Mouse (Mus musculus) hindbrain, embryonic 10.5 days (tissue): Measurements from ENCODE around the gene Ado. TPM values are rescaled to one million over a fixed set of nuclear protein-coding genes. Genes with fewer than 3 reads are reported as not detected.

ENCODE experiments used
- DNase-seq: peaks from one replicate; pipeline ENCODE4 v3.0.0-alpha.2; 2017; ENCODE audit warnings: low spot score
- H3K27ac ChIP-seq: fragments of 300-500 bp; sonication (generic); 2 replicates; pipeline ENCODE4 v1.5.1; 2016; ENCODE audit warnings: mild to moderate bottlenecking, moderate library complexity
- H3K27me3 ChIP-seq: fragments of 300-500 bp; sonication (generic); 2 replicates; pipeline ENCODE4 v1.6.1; 2016; ENCODE audit warnings: mild to moderate bottlenecking; ENCODE audit not compliant: poor library complexity, insufficient read depth, severe bottlenecking
- H3K36me3 ChIP-seq: fragments of 300-500 bp; sonication (generic); 2 replicates; pipeline ENCODE4 v1.6.1; 2016; ENCODE audit warnings: mild to moderate bottlenecking, moderate library complexity
- H3K4me1 ChIP-seq: fragments of 300-500 bp; sonication (generic); replicated peaks from 2 replicates; pipeline ENCODE4 v1.6.1; 2016; ENCODE audit warnings: mild to moderate bottlenecking
- H3K4me3 ChIP-seq: fragments of 300-500 bp; sonication (generic); 2 replicates; pipeline ENCODE4 v1.5.1; 2016; ENCODE audit warnings: mild to moderate bottlenecking, moderate library complexity
- H3K9me3 ChIP-seq: fragments of 300-500 bp; sonication (generic); 2 replicates; pipeline ENCODE4 v1.6.1; 2016; ENCODE audit warnings: mild to moderate bottlenecking, moderate library complexity
- WGBS: fragments of 180-500 bp; shearing (Covaris S2); methylation state at CpG from one replicate; pipeline ENCODE4 v1.1.7; 2016; 5-methylcytosine and 5-hydroxymethylcytosine counted together
- polyA plus RNA-seq: library from polyadenylated mRNA; unstranded; fragments of >200 nt; fragmentation: Nextera tagmentation; extraction: Ambion mirVana; gene quantifications from 2 replicates; pipeline ENCODE4 v1.2.1, GENCODE M21; 2016

The Ado gene
- polyA plus RNA-seq, 1 experiment from 2014 or later, result 69.4 TPM

DNA sequence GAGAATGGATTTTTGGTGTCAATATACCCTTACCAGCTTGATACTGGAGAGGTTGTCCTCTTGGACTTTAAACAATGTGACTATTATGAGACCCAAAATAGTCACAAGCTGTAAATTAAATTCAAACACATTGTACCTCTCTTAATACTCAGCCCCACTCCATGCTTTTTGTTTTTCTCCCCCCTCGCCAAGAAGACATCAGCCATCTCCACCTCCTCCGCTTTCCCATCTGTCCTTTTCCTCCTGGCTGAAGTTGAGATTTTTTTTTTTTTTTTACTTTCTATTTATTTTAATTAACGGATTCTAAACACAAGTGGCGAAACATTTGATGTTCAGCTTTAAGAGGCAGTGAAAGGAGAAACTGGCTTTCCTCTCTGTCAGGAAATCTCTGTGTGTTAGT lies 9.3 kb upstream of the Ado start:
- Histone ChIP-seq H3K4me1 (0 out of 2 replicates have a peak, but pooled peaks cover 4% of the 10 kb centered on the region), H3K9me3 (0 out of 2 replicates have a peak, but pooled peaks cover 3% of the 10 kb centered on the region), H3K27me3 (peaks cover 15% of the 10 kb centered on the region; the same call in 1 of the 2 replicates), H3K36me3 (no peaks in the 10 kb centered on the region), H3K27ac (no peak overlapping the region), H3K4me3 (no peak overlapping the region)
- 83% methylated on average over 4 of the region's 4 CpGs for WGBS
- DNase-seq, result no peak

DNA sequence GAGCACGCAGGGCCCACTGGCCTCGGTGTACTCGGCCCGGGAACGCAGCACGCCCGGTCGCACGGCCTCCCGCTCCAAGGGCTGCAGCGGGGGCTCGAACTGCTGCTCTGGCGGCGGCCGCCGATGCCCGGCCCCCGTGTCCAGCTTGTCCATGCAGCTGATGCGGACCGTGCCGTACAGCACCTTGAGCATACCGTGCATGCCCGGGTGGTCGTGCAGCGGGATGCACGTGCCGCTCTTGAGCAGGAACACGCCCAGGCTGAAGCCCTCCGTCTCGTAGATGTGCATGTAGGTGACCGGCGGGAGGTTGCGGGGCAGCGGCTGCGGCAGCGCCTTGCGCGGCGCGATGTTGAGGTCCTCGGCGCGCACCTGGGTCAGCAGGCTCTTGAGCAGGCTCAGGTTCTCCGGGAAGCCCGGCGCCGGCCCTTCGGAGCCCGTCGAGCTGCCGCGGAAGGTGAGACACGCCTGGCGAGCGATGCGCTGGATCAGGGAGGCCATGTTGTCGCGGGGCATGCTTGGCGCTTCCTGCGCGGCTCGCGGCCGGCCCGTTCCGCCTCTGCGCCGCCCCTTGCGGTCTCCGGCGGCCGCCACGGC lies 397 bp downstream of the Ado start:
- H3K4me1 ChIP-seq, result peaks cover 51% of the 10 kb centered on the region
- H3K27ac ChIP-seq, result peak overlapping the region; percentile 98
- under 1% methylated on average over 73 of the region's 73 CpGs for WGBS
- H3K27me3 ChIP-seq, result no peaks in the 10 kb centered on the region
- peak overlapping the region; percentile 94 for H3K4me3 ChIP-seq
- H3K9me3 ChIP-seq, result no peaks in the 10 kb centered on the region
- H3K36me3 ChIP-seq, result peaks cover 11% of the 10 kb centered on the region; the same call in 1 of the 2 replicates
- peak; percentile 72 for DNase-seq

DNA sequence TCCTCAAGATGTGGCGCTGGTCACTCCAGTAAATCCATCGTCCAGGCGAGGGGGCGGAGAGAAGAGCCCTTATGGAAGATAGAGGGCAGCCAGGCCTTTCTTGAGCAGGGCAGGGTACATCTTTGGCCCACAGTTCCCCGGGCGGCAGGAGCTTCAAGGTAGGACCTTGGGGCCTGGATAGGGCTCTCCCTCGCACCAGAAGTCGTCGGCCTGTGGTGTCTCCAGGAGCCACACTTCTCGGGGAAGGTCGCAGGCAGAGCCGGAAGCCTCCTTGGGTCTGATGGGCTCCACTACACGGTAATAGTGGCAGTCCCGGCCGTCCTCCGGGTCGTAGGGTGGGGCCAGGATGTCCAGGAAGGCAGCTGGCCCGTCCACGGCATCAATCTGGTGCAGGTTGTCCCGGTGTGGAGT lies 900 bp downstream of the Ado start:
- no peaks in the 10 kb centered on the region for H3K9me3 ChIP-seq
- peak overlapping the region; percentile 94 for H3K4me3 ChIP-seq
- H3K36me3 ChIP-seq, result peaks cover 11% of the 10 kb centered on the region; the same call in 1 of the 2 replicates
- under 1% methylated on average over 20 of the region's 20 CpGs for WGBS
- peak; percentile 54 for DNase-seq
- peak overlapping the region; percentile 98 for H3K27ac ChIP-seq
- peaks cover 3% of the 10 kb centered on the region for H3K27me3 ChIP-seq
- H3K4me1 ChIP-seq, result peaks cover 51% of the 10 kb centered on the region

DNA sequence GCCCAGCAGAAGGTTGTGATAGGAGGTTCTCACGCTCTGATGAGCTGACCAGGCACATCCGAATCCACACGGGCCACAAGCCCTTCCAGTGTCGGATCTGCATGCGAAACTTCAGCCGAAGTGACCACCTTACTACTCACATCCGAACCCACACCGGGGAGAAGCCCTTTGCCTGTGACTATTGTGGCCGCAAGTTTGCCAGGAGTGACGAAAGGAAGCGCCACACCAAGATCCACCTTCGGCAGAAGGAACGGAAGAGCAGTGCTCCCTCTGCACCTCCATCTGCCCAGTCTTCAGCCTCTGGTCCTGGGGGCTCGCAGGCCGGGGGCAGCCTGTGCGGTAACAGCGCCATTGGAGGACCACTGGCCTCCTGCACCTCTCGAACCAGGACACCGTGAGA lies 8.2 kb downstream of the Ado start:
- Histone ChIP-seq H3K9me3 (no peaks in the 10 kb centered on the region), H3K4me3 (peak overlapping the region; percentile 32), H3K36me3 (no peaks in the 10 kb centered on the region; the same call in 1 of the 2 replicates), H3K27me3 (peaks cover 68% of the 10 kb centered on the region), H3K4me1 (peaks cover 56% of the 10 kb centered on the region), H3K27ac (no peak overlapping the region)
- WGBS, result 7% methylated on average over 19 of the region's 19 CpGs
- DNase-seq, result peak; percentile 32

DNA sequence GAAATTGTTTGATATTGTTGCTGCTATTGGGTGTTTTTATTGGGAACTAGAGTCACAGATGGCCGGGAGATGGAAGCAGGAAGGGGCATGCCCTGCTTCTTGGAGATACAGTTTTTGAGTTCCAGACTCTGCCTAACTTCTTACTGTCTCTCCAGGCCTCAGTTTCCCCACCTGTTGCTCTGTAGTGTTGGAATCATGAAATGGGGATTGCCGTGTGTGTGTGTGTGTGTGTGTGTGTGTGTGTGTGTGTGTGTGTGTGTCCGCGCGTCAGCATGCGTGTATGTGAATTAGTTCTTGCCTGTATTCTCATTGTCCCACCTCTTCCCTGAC lies 9.4 kb downstream of the Ado start:
- no peak for DNase-seq
- H3K4me1 ChIP-seq, result peaks cover 55% of the 10 kb centered on the region
- peak overlapping the region; percentile 69; the same call in 1 of the 2 replicates for H3K4me3 ChIP-seq
- no peak overlapping the region for H3K27ac ChIP-seq
- WGBS, result 34% methylated on average over 6 of the region's 6 CpGs
- no peaks in the 10 kb centered on the region; the same call in 1 of the 2 replicates for H3K36me3 ChIP-seq
- H3K9me3 ChIP-seq, result no peaks in the 10 kb centered on the region
- H3K27me3 ChIP-seq, result peaks cover 80% of the 10 kb centered on the region

DNA sequence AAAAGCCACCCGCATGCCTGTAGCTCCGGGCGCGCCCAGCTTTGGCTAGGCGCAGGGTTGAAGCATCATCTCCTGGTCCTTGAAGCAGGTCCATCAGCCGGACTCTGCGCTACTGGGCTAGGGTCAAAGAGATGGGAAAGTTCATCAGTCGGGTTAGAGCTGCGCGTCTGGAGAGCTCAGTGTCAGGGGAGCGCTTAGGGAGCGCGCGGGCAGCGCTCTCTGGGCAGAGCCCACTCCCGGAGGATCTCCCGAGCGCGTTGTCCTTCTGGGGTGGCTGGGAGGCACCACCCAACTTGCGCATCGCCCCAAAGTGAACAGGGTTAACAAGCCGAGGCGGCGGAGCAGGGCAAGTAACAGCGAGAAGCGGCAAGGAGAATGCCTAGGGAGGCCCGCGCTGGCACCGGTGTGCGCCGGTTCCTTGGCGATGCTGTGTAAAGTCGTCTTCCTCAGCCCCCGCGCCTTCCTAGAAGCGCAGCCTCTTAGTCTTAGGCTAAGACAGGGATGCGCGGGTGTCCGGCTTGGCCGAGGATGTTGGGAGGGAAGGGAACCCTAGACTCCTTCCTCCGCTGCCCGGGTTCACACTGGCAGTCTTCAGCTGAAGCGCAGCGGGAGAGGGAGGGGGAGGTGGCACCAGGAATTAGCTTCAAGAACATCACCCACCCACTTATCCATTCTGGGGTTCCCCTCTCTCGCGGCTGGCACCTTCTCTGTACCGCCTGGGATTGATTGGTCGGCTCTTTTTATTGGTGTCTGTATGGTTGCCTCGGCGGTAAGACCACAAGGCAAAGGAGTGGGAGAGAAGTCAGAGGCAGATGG lies 10.0 kb downstream of the Ado start:
- Histone ChIP-seq H3K9me3 (no peaks in the 10 kb centered on the region), H3K4me3 (peak overlapping the region; percentile 69), H3K27ac (no peak overlapping the region), H3K27me3 (peaks cover 86% of the 10 kb centered on the region), H3K4me1 (peaks cover 55% of the 10 kb centered on the region), H3K36me3 (no peaks in the 10 kb centered on the region; the same call in 1 of the 2 replicates)
- 1% methylated on average over 50 of the region's 50 CpGs for WGBS
- peak; percentile 50 for DNase-seq

DNA sequence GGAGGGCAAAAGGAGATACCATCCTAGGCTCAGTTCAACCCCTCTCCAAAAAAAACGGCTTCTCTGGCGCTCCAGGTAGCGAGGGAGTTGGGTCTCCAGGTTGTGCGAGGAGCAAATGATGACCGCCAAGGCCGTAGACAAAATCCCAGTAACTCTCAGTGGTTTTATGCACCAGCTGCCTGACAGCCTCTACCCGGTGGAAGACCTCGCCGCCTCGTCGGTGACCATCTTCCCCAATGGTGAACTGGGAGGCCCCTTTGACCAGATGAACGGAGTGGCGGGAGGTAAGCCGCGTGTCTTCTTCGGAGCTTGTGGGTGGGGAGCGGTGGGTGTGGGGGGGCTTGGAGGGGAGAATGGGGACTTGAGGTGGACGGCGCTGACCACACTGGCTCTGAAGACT lies 10.6 kb downstream of the Ado start:
- DNase-seq, result no peak
- H3K27ac ChIP-seq, result no peak overlapping the region
- peak overlapping the region; percentile 69 for H3K4me3 ChIP-seq
- peaks cover 55% of the 10 kb centered on the region for H3K4me1 ChIP-seq
- H3K27me3 ChIP-seq, result peaks cover 92% of the 10 kb centered on the region
- under 1% methylated on average over 19 of the region's 19 CpGs for WGBS
- H3K36me3 ChIP-seq, result no peaks in the 10 kb centered on the region; the same call in 1 of the 2 replicates
- H3K9me3 ChIP-seq, result no peaks in the 10 kb centered on the region

DNA sequence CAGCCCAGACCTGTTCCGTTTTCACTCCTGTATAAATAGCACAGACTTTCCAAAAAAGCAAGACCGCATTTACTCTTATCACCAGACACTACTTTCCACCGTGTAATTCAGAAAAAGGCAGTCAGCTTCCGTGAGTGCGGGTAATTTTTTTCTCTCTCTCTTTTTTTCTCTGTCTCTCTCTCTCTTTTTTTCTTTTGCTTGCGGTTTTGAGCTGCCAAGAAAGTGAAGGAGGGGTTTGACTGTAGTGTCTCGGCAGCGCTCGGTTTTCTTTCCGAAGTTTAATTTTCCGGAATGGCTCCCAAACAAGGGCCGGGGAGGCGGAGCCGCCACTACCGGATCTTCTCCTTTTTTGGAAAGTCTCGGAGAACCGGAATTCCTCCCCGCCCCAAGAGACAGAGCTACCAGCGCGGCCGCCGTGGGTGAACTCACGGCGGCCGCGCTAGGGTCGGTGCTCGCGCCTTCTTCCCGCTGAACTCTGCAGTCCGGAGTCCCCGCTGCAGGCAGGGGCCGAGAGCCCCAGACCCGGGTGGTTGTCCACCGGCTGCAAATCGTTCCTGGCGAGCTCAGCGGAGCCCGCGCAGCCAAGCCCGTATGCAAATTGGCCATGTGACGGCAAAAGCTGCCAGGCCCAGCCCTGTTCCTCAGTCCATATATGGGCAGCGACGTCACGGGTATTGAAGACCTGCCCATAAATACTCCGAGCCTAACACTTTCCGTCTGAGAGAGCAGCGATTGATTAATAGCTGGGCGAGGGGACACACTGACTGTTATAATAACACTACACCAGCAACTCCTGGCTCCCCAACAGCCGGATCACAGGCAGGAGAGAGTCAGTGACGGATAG lies 11.4 kb downstream of the Ado start:
- H3K4me3 ChIP-seq, result peak overlapping the region; percentile 69
- H3K27ac ChIP-seq, result peak overlapping the region; percentile 81
- H3K4me1 ChIP-seq, result peaks cover 55% of the 10 kb centered on the region
- peak; percentile 90 for DNase-seq
- no peaks in the 10 kb centered on the region; the same call in 1 of the 2 replicates for H3K36me3 ChIP-seq
- H3K9me3 ChIP-seq, result no peaks in the 10 kb centered on the region
- peaks cover 92% of the 10 kb centered on the region for H3K27me3 ChIP-seq
- under 1% methylated on average over 51 of the region's 51 CpGs for WGBS

DNA sequence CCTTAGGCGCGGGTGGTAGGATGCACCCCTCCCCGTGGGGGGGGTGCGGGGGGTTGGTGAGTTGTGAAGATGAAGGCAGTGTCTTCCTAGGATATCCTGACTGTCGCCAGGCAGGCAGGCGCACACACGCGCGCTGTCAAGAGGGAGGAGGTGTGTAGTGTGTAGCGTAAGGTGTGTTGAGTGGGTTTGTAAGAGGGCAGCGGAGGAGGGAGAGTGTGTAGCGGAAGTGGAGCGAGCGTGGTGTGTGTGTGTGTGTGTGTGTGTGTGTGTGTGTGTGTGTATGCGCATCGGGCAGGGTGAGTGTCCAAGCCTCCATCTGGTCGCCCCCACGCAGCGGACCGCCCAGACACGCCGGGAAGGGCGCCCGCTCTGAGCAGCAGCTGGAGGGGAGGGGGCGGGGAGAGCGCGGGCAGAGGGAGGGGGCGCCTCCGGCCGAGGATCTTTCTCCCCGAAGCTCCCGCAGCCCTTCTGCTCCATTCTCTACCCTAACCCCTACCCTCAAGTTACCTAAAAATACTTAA lies 12.1 kb downstream of the Ado start:
- DNase-seq, result peak; percentile 47
- Histone ChIP-seq H3K4me3 (peak overlapping the region; percentile 69), H3K36me3 (no peaks in the 10 kb centered on the region), H3K27ac (peak overlapping the region; percentile 14), H3K4me1 (peaks cover 55% of the 10 kb centered on the region), H3K9me3 (no peaks in the 10 kb centered on the region), H3K27me3 (peaks cover 92% of the 10 kb centered on the region)
- WGBS, result under 1% methylated on average over 32 of the region's 32 CpGs

GRCm38 (mm10) chr10:67535972-67536371 lies 12.8 kb downstream of the Ado start:
- no peaks in the 10 kb centered on the region for H3K9me3 ChIP-seq
- whole genome bisulfite sequencing, result under 1% methylated on average over 35 of the region's 35 CpGs
- no peaks in the 10 kb centered on the region for H3K36me3 ChIP-seq
- peaks cover 92% of the 10 kb centered on the region for H3K27me3 ChIP-seq
- peak; percentile 80 for DNase-seq
- no peak overlapping the region for H3K27ac ChIP-seq
- peaks cover 54% of the 10 kb centered on the region for H3K4me1 ChIP-seq
- H3K4me3 ChIP-seq, result peak overlapping the region; percentile 69

DNA sequence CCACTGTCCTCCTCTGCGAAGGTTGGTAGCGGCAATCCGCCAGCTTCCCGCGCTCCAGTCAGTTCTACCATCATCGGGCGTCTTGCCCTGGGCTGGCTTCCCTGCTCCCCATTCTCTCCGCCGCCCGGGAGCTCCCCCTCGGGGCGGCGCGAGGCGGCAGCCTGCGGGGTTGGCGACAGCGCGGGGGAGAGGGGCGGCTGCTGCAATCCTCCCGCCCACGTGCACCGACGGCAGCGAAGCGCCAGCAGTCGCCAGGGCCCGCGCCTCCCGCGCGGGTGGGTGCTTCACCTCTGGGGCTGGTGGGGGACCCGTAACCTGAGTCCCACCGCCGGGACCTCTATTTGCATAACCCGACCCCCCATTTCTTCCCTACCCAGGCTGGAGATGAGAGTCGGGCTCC lies 13.5 kb downstream of the Ado start, which contains the start of gene Egr2:
Egr2 (plus strand) TSS at position 220 of the 400 bp plus-strand sequence.
- Histone ChIP-seq H3K27ac (no peak within 1 kb of the TSS; the same call in 1 of the 2 replicates), H3K36me3 (no peaks in the 10 kb centered on the region), H3K9me3 (no peaks in the 10 kb centered on the region), H3K4me1 (peaks cover 47% of the 10 kb centered on the region), H3K27me3 (peaks cover 90% of the 10 kb centered on the region), H3K4me3 (peak within 1 kb of the TSS; percentile 69)
- DNase-seq, result peak; percentile 45
- WGBS, result under 1% methylated on average over 37 of the region's 37 CpGs

DNA sequence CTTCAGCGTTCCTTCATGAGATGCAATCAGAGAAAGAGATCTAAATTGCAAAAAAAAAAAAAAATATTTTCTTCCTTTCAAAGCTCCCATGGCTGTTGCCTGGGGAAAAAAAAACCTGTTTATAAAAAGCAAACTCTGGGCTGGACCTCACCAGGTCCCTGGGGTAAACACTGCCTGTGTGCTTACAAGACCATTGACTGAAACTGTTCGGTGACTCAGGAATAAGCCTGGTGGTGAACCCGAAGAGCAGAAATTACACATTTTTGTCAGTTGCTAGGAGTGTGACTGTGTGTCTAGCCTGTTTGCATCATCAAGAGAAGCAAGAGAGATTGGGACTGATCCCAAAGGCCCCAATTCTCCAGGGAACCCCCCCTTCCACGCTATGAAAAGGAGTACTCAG lies 19.0 kb downstream of the Ado start:
- DNase-seq, result no peak
- H3K36me3 ChIP-seq, result no peaks in the 10 kb centered on the region
- H3K4me3 ChIP-seq, result no peak overlapping the region
- H3K27ac ChIP-seq, result no peak overlapping the region
- no peaks in the 10 kb centered on the region for H3K9me3 ChIP-seq
- 77% methylated on average over 4 of the region's 4 CpGs for WGBS
- peaks cover 57% of the 10 kb centered on the region for H3K27me3 ChIP-seq
- H3K4me1 ChIP-seq, result 0 out of 2 replicates have a peak, but pooled peaks cover 4% of the 10 kb centered on the region
